Mouse (Mus musculus) liver, adult 2 months (tissue): ENCODE measurements around the gene Slk. TPM values are rescaled to one million over a fixed set of nuclear protein-coding genes. Genes with fewer than 3 reads are reported as not detected.
A peak's percentile ranks its signal among the peaks of the same experiment; 100 is the strongest.

ENCODE experiments used
- DNase-seq: peaks from one replicate; pipeline ENCODE4 v3.0.0-alpha.2; 2011; ENCODE audit warnings: low read depth, low spot score; ENCODE audit errors: extremely low read depth
- H3K27ac ChIP-seq: fragments of 200-500 bp; replicated peaks from 2 replicates; pipeline ENCODE4 v1.5.1; 2012; ENCODE audit warnings: low read depth, mild to moderate bottlenecking, control low read depth, inconsistent platforms, low read length; ENCODE audit not compliant: insufficient read depth
- H3K27me3 ChIP-seq: fragments of 200-500 bp; 2 replicates; pipeline ENCODE4 v1.6.1; 2012; ENCODE audit warnings: mild to moderate bottlenecking, moderate library complexity, low read length, inconsistent platforms; ENCODE audit not compliant: control insufficient read depth, insufficient read depth
- H3K36me3 ChIP-seq: fragments of 200-500 bp; 2 replicates; pipeline ENCODE4 v1.6.1; 2012; ENCODE audit warnings: low read length, inconsistent platforms; ENCODE audit not compliant: control insufficient read depth, insufficient read depth
- H3K4me1 ChIP-seq: fragments of 200-500 bp; 2 replicates; pipeline ENCODE4 v1.6.1; 2011; ENCODE audit warnings: low read length; ENCODE audit not compliant: control insufficient read depth, insufficient read depth
- H3K4me3 ChIP-seq: fragments of 200-500 bp; 2 replicates; pipeline ENCODE4 v1.5.1; 2011; ENCODE audit warnings: low read depth, mild to moderate bottlenecking, control low read depth, low read length, moderate library complexity; ENCODE audit not compliant: insufficient read depth
- H3K79me2 ChIP-seq: fragments of 200-500 bp; 2 replicates; pipeline ENCODE4 v1.6.1; 2012; ENCODE audit warnings: inconsistent platforms, mild to moderate bottlenecking, low read length, moderate library complexity; ENCODE audit not compliant: control insufficient read depth, insufficient read depth
- H3K9ac ChIP-seq: fragments of 200-500 bp; 2 replicates; pipeline ENCODE4 v1.6.1; 2012; ENCODE audit warnings: low read depth, mild to moderate bottlenecking, control low read depth, inconsistent platforms, low read length
- CTCF ChIP-seq: fragments of 200-500 bp; IDR thresholded peaks from 2 replicates; pipeline ENCODE4 v1.5.1; 2011; ENCODE audit warnings: low read depth, low read length, control low read depth
- POLR2A ChIP-seq: fragments of 200-500 bp; IDR thresholded peaks from 2 replicates; pipeline ENCODE4 v1.6.1; 2011; ENCODE audit warnings: low read length, control low read depth; ENCODE audit not compliant: insufficient read depth; ENCODE audit errors: extremely low read depth
- WGBS: fragments of 180-500 bp; shearing (Covaris S2); methylation state at CpG from one replicate; pipeline ENCODE4 v1.1.7; 2018; 5-methylcytosine and 5-hydroxymethylcytosine counted together
- polyA plus RNA-seq: library from polyadenylated mRNA; depleted of rRNA; stranded (reverse); fragments of >200 nt; gene quantifications from 2 replicates; pipeline ENCODE4 v1.2.3, GENCODE M21; 2012
- total RNA-seq: library from RNA; depleted of rRNA; stranded (reverse); fragments of >200 nt; gene quantifications from 2 replicates; pipeline ENCODE4 v1.2.3, GENCODE M21; 2014

Gene Slk
- total and polyA plus RNA-seq, 2 experiments, result 5.3 to 27.3 TPM

- no peaks in the 10 kb centered on the region for H3K36me3 ChIP-seq
- H3K4me1 ChIP-seq, result no peaks in the 10 kb centered on the region
- TF ChIP-seq POLR2A, result no peak
- no peak for TF ChIP-seq CTCF
- no peak overlapping the region for H3K9ac ChIP-seq
- no peak for DNase-seq
- no peak overlapping the region for H3K4me3 ChIP-seq
- H3K27me3 ChIP-seq, result no peaks in the 10 kb centered on the region
- H3K79me2 ChIP-seq, result no peaks in the 10 kb centered on the region
- H3K27ac ChIP-seq, result no peak overlapping the region
- 92% methylated on average over 9 of the region's 9 CpGs for WGBS
Observed at GRCm38 (mm10) chr19:47549174-47549573, 30.3 kb upstream of the Slk start.

GRCm38 (mm10) chr19:47549584-47549983 lies 29.9 kb upstream of the Slk start:
- no peak overlapping the region for H3K27ac ChIP-seq
- no peaks in the 10 kb centered on the region for H3K27me3 ChIP-seq
- H3K4me3 ChIP-seq, result no peak overlapping the region
- H3K36me3 ChIP-seq, result no peaks in the 10 kb centered on the region
- H3K79me2 ChIP-seq, result no peaks in the 10 kb centered on the region
- H3K9ac ChIP-seq, result no peak overlapping the region
- no peaks in the 10 kb centered on the region for H3K4me1 ChIP-seq
- 90% methylated on average over 4 of the region's 4 CpGs for WGBS
- no peak for DNase-seq
- TF ChIP-seq CTCF (no peak), POLR2A (no peak)

- Histone ChIP-seq H3K4me3 (no peak overlapping the region), H3K27me3 (no peaks in the 10 kb centered on the region), H3K36me3 (no peaks in the 10 kb centered on the region), H3K79me2 (no peaks in the 10 kb centered on the region), H3K9ac (no peak overlapping the region), H3K27ac (no peak overlapping the region), H3K4me1 (no peaks in the 10 kb centered on the region)
- TF ChIP-seq CTCF (no peak), POLR2A (no peak)
- 75% methylated on average over 5 of the region's 5 CpGs for WGBS
- peak; percentile 30 for DNase-seq
Observed at GRCm38 (mm10) chr19:47559145-47559544, 20.3 kb upstream of the Slk start.

GRCm38 (mm10) chr19:47559751-47560512 lies 19.5 kb upstream of the Slk start:
- Histone ChIP-seq H3K9ac (no peak overlapping the region), H3K27ac (no peak overlapping the region), H3K79me2 (no peaks in the 10 kb centered on the region), H3K36me3 (no peaks in the 10 kb centered on the region), H3K4me1 (no peaks in the 10 kb centered on the region), H3K4me3 (no peak overlapping the region), H3K27me3 (no peaks in the 10 kb centered on the region)
- 57% methylated on average over 14 of the region's 14 CpGs for whole genome bisulfite sequencing
- peak; percentile 19 for DNase-seq
- TF ChIP-seq POLR2A (no peak), CTCF (no peak)

GRCm38 (mm10) chr19:47560544-47561161 lies 18.8 kb upstream of the Slk start:
- no peak for TF ChIP-seq POLR2A
- TF ChIP-seq CTCF, result no peak
- H3K79me2 ChIP-seq, result no peaks in the 10 kb centered on the region
- H3K36me3 ChIP-seq, result no peaks in the 10 kb centered on the region
- 81% methylated on average over 12 of the region's 12 CpGs for WGBS
- DNase-seq, result no peak
- H3K4me1 ChIP-seq, result no peaks in the 10 kb centered on the region
- H3K9ac ChIP-seq, result no peak overlapping the region
- H3K27me3 ChIP-seq, result no peaks in the 10 kb centered on the region
- H3K27ac ChIP-seq, result no peak overlapping the region
- H3K4me3 ChIP-seq, result no peak overlapping the region

- Histone ChIP-seq H3K79me2 (no peaks in the 10 kb centered on the region), H3K27ac (no peak overlapping the region), H3K4me1 (no peaks in the 10 kb centered on the region), H3K9ac (no peak overlapping the region), H3K36me3 (no peaks in the 10 kb centered on the region), H3K4me3 (no peak overlapping the region), H3K27me3 (no peaks in the 10 kb centered on the region)
- DNase-seq, result no peak
- TF ChIP-seq CTCF (no peak), POLR2A (no peak)
- WGBS, result 39% methylated on average over 5 of the region's 5 CpGs
Observed at GRCm38 (mm10) chr19:47561996-47562441, 17.5 kb upstream of the Slk start.
